Mouse (Mus musculus) spleen, adult 12 weeks (tissue): ENCODE measurements around the gene Idh3g.
"Not testable (repeated sequence)": the region's sequence is repeated elsewhere in the genome, so short reads cannot be mapped to it uniquely, and the experiment has no call there.

Experiments used
- DNase-seq: peaks from one replicate; pipeline ENCODE4 v3.0.0; 2022; ENCODE audit warnings: low spot score

Idh3g gene

GRCm38 (mm10) chrX:73756334-73757140, 30.2 kb downstream of the Idh3g start, which contains the start of gene Plxnb3:
Gene Plxnb3 (plus strand): TSS chrX:73757090.
- DNase-seq: no peak

- no peak for DNase-seq
Observed at GRCm38 (mm10) chrX:73748977-73749376, 37.7 kb downstream of the Idh3g start.

DNA sequence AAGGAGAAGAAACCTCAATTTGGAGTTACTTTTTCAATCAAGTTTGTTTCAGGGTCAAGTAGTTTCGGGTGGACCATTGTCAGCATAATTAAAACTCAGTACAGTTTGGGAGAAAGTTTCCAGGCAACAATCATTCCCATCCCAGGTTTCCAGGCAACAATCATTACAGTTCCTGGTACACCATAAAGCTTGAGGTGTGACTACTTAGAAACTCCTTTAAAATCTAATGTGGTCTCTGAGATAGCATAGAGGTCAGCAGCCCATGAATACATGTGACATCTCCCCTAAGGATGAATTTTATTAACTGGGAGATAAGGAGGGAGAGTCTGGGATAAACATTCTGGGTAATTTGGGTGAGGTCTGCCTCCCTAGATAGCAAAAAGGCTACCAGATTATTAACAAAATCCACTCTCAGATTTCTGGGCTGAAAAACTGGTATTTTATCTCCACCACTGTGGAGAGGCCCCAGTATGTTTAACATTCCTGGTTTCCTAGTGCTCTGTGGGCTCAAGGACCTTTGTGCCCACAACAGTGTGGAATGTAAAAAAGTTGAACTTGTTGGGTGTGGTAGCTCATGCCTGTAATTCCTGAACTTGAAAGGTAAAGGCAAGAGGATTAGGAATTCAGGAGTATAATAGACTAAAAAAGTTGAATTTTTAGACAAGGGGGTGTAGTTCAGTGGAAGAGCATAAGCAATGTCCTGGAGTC, 41.8 kb downstream of the Idh3g start:
- no peak for DNase-seq

GRCm38 (mm10) chrX:73739841-73740240, 46.9 kb downstream of the Idh3g start:
- DNase-seq: not testable (repeated sequence)

GRCm38 (mm10) chrX:73739151-73739550, 47.5 kb downstream of the Idh3g start:
- no peak for DNase-seq

- DNase-seq: no peak
Observed at GRCm38 (mm10) chrX:73738155-73738554, 48.5 kb downstream of the Idh3g start.

- DNase-seq: no peak
Observed at GRCm38 (mm10) chrX:73730908-73731307, 55.8 kb downstream of the Idh3g start.
